Mouse (Mus musculus): ENCODE measurements around the gene Cmc2.

Gene Cmc2

GRCm38 (mm10) chr8:116921337-116922059, at the start of gene Cmc2, which contains the start of gene Cenpn:
Cmc2 (minus strand) TSS chr8:116921455.
Cenpn (plus strand) TSS chr8:116921730.
- peak; percentile 94 for DNase-seq

GRCm38 (mm10) chr8:116969531-116969930, 48.3 kb upstream of the Cmc2 start:
- DNase-seq = no peak

- no peak for DNase-seq
Observed at GRCm38 (mm10) chr8:116954415-116954814, 33.2 kb upstream of the Cmc2 start.

- no peak for DNase-seq
Observed at GRCm38 (mm10) chr8:116952428-116952827, 31.2 kb upstream of the Cmc2 start.

DNA sequence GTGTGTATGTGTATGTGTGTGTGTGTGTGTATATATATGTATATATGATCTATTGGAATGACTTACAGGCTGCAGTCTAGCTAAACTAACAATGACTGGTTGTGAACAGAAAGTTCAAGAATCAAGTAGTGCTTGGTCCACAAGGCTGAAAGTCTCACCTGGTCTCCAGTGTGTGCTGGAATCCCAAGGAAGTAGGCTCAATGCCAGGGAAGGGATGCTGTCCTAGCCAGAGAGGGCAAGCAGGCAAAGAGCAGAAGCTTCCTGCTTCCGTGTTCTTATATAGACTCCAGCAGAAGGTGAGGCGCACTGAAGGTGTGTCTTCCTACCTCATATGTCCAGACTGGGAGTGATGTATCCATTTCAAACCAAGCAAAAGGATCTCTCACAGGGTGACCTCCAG, 30.5 kb upstream of the Cmc2 start:
- no peak for DNase-seq

DNA sequence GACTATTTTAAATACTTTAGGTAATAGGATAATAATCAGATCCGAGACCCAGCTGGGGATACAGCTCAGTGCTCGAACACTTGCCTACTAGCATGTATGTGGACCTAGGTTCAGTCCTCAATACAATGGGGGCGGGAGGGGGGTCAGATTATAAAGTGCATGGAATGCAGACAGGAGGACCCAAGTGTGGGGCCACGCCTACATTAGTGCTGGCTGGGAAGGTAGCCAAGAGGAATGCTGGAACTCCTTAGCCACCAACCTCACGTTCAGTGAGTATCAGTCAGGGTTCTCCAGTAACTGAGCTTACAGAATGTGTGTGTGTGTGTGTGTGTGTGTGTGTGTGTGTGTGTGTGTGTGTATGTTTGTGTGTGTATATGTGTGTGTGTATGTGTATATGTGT, 30.1 kb upstream of the Cmc2 start:
- no peak for DNase-seq

- DNase-seq = no peak
Observed at GRCm38 (mm10) chr8:116947589-116947988, 26.3 kb upstream of the Cmc2 start.

DNA sequence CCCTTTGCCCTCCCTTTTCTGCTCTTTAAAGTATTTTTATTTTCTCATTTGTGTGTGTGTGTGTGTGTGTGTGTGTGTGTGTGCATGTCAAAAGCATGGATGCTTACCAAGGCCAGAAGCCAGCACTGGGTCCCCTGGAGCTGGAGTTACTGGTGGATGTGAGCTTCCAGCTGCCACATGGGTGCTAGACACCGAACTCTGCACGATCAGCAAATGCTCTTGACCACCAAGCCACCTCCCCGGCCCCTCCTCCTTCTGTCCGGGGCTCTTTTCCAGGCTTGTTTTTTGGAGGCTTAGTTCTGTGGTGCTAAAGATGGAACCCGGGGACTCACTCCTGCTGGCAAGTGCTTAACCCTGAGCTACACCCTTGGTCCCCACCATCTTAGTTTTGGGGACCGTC, 25.6 kb upstream of the Cmc2 start:
- no peak for DNase-seq

GRCm38 (mm10) chr8:116946268-116946838, 25.1 kb upstream of the Cmc2 start:
- DNase-seq = no peak

GRCm38 (mm10) chr8:116945169-116945910, 24.1 kb upstream of the Cmc2 start:
- DNase-seq = no peak

- no peak for DNase-seq
Observed at GRCm38 (mm10) chr8:116944385-116944696, 23.1 kb upstream of the Cmc2 start.

- peak; percentile 44 for DNase-seq
Observed at GRCm38 (mm10) chr8:116943555-116944384, 22.5 kb upstream of the Cmc2 start.

DNA sequence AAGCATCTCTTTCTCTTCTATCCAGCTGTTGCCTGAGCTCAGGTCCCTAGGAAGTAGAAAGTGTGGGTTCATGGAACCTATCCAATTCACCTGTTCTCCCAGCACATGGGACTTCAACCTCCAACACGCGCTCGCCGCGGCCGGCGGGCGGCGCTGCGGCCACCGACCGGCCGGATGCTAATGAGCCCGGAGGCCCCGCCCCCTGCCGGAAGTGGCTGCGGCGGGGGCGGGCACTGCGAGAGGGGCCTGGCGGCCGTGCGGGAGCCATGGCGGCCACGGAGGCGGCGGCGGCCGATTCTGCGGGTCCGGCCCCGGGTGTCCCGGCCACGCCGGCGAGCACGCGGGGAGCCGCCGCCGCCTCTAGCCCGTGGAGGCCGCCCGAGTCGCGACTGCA, 21.9 kb upstream of the Cmc2 start, which contains the start of gene Atmin:
Gene Atmin (plus strand): TSS at position 233 of the 394 bp plus-strand sequence.
- peak; percentile 87 for DNase-seq

GRCm38 (mm10) chr8:116942284-116943058, 21.2 kb upstream of the Cmc2 start:
- no peak for DNase-seq

DNA sequence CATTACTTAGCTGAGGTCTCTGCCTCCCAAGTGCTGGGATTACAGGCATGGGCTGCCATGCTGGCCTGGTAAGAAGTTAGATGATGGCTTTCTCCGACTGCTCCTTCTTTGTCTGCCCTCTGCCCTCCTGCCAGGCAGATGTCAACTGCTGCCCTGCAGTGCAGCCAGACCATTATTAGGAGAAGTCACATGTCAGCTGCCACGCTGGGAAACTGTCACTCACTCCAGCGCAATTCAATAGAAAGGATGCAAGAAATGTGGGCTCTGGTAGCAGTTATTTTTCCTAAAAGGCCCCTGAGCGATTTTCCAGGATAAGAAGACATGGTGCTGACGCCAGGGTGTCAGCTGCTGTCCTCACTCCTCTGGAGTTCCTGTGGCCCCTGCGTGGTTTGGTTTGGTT, 14.3 kb upstream of the Cmc2 start:
- no peak for DNase-seq

GRCm38 (mm10) chr8:116934976-116935375, 13.7 kb upstream of the Cmc2 start:
- DNase-seq = no peak

GRCm38 (mm10) chr8:116928588-116928987, 7.3 kb upstream of the Cmc2 start:
- DNase-seq = no peak

GRCm38 (mm10) chr8:116927880-116928279, 6.6 kb upstream of the Cmc2 start:
- no peak for DNase-seq

DNA sequence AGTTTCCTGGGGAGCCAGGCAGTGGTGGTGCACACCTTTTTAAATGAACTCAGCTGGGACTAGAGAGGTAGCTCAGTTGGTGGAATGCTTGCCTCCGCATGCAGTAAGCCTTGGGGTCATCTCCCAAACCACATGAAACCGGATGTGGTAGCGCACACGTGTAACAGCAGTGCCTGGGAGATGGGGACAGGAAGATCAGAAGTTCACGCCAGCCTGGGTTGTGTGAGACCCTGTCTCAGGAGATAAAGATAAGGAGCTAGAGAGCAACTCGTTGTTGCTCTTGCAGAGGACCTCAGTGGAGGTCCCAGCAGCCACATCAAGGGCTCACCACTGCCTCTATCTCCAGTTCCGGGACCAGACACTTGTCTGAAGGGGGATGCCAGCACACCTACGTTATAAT, 2.3 kb upstream of the Cmc2 start:
- no peak for DNase-seq

DNA sequence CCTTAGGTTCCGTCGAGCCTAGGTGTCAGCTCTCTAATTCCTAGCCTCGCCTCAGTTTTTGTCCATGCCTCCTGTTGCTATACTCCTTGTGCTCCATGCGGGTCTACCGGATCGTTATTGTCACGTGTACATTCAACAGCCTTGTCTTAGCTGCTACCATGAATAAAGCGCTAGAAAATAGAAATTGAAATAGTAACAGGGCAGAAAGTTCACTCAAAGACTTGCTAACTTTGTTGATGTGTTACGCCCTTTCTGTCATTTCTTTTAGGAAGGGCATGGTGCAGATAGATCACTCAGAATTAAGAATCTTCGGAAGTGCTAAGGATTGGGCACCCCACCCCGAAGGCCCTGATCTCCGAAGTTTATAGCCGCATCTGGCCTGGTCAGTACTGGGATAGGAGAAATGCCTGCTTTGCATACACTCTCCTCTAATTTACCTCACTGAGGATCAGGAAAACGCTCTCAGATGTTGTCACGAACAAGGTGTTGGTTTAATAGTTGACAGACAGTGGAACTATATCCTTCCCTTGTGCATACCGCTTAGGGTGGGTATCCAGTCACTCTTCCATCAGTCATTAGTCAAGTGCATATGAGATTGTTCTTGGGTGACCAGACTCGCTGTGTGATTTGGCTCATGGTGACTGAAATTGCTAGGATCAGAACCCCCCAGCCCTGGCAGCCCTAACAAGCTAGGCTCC, 954 bp upstream of the Cmc2 start:
- DNase-seq = no peak

GRCm38 (mm10) chr8:116921005-116921336, 284 bp downstream of the Cmc2 start:
- no peak for DNase-seq

DNA sequence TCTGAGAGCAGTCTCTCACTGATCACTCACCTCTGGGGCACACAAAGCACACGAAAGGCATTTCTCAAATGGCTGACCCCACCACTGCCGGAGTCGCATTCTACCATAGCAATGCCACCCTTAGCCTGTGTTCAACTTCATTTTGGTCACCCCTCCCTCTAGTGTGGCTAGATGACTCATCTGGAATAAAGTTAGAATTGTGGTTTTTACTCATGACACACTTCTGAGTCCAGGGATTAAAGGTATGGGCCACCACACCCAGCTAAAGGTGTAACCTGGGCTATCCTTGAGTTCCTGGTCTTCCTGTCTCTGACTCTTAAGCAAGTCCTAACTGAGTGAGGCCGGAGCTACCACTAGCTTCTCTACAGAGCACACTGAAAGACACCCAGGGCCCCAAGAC, 15.4 kb downstream of the Cmc2 start:
- DNase-seq = no peak
